In the genomic region with DNA sequence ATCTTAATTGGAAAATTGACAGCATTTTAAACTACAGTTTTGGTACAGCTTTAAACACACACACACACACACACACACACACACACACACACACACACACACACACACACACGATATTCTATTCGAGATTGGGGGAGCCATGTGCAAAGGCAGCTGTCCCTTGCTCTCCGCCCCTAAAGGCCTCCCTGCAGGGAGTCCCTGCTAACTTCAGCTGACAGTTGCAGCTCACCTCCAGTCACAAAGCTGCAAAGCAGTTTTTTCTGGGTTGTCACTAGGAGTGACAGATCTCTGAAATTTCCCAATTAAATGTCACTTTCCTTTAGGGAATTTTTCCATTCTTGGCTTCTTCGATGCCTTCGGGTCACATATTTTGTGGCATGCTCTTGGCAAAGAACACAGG, we compare ENCODE assay signal across 7 mouse cellular contexts. TPM values are rescaled to one million over a fixed set of nuclear protein-coding genes. Genes with fewer than 3 reads are reported as not detected.
A peak's percentile ranks its signal among the peaks of the same experiment; 100 is the strongest.
DNase-seq lines count a peak whose midpoint lies in the region; ATAC-seq and TF ChIP-seq lines count a peak whose summit lies in the region.

No protein-coding gene starts in this region.

- intact Hi-C loops in gastrocnemius, postnatal 14 days (cut with DNase I; ENCODE audit: low total_unique reads), result no loop called here

- H3K9me3 ChIP-seq in lung, embryonic 14.5 days (ENCODE audit: low read depth, low read length), result no peaks in the 10 kb centered on the region
- no peaks in the 10 kb centered on the region for H3K9me3 ChIP-seq in forebrain, embryonic 14.5 days (replicated peaks; ENCODE audit: control insufficient read depth, low read length)
- H3K9me3 ChIP-seq in limb, embryonic 13.5 days, result no peaks in the 10 kb centered on the region
- H3K9me3 ChIP-seq in stomach, embryonic 15.5 days, result no peaks in the 10 kb centered on the region

- no peaks in the 10 kb centered on the region for H3K27me3 ChIP-seq in lung, embryonic 14.5 days (ENCODE audit: insufficient read depth, low read length)
- no peaks in the 10 kb centered on the region for H3K27me3 ChIP-seq in forebrain, embryonic 14.5 days (replicated peaks; ENCODE audit: control insufficient read depth, insufficient read depth, low read length)
- no peaks in the 10 kb centered on the region for H3K27me3 ChIP-seq in limb, embryonic 13.5 days
- no peaks in the 10 kb centered on the region for H3K27me3 ChIP-seq in stomach, embryonic 15.5 days (replicated peaks)

- H3K9ac ChIP-seq in lung, embryonic 14.5 days, result no peak overlapping the region
- H3K9ac ChIP-seq in forebrain, embryonic 14.5 days (ENCODE audit: low read length), result peak overlapping the region; percentile 91
- H3K9ac ChIP-seq in limb, embryonic 13.5 days, result peak overlapping the region; percentile 89
- H3K9ac ChIP-seq in stomach, embryonic 15.5 days, result no peak overlapping the region

- H3K4me3 ChIP-seq in lung, embryonic 14.5 days (ENCODE audit: low read depth, low read length), result peak overlapping the region; percentile 51
- peak overlapping the region; percentile 65 for H3K4me3 ChIP-seq in forebrain, embryonic 14.5 days (ENCODE audit: low read depth, low read length)
- peak overlapping the region; percentile 70 for H3K4me3 ChIP-seq in limb, embryonic 13.5 days
- peak overlapping the region; percentile 54 for H3K4me3 ChIP-seq in stomach, embryonic 15.5 days (replicated peaks)

- H3K27ac ChIP-seq in lung, embryonic 14.5 days (ENCODE audit: low read depth), result no peak overlapping the region
- H3K27ac ChIP-seq in forebrain, embryonic 14.5 days (ENCODE audit: low read depth, low read length), result 0 out of 2 replicates have a peak overlapping the region, but pooled peaks have one; percentile 81
- peak overlapping the region; percentile 95; the same call in 1 of the 2 replicates for H3K27ac ChIP-seq in limb, embryonic 13.5 days
- peak overlapping the region; percentile 80 for H3K27ac ChIP-seq in stomach, embryonic 15.5 days

- WGBS in lung, embryonic 14.5 days, result 18% methylated on average over 5 of the region's 5 CpGs
- WGBS in forebrain, embryonic 14.5 days, result 8% methylated on average over 5 of the region's 5 CpGs
- 9% methylated on average over 5 of the region's 5 CpGs for WGBS in limb, embryonic 13.5 days
- WGBS in stomach, embryonic 15.5 days, result 20% methylated on average over 5 of the region's 5 CpGs

- H3K4me2 ChIP-seq in lung, embryonic 14.5 days, result peak overlapping the region; percentile 75
- peak overlapping the region; percentile 72 for H3K4me2 ChIP-seq in forebrain, embryonic 14.5 days (ENCODE audit: low read length)
- peak overlapping the region; percentile 76 for H3K4me2 ChIP-seq in limb, embryonic 13.5 days (replicated peaks)
- H3K4me2 ChIP-seq in stomach, embryonic 15.5 days, result peak overlapping the region; percentile 62

- no peak for TF ChIP-seq CTCF in lung, embryonic 14.5 days (IDR thresholded peaks at IDR 0.05; ENCODE audit: low read depth)

- peak; percentile 22 for DNase-seq in lung, embryonic 14.5 days
- DNase-seq in lung, adult 18-20 months, result no peak
- peak; percentile 56 for DNase-seq in forebrain, embryonic 14.5 days (ENCODE audit: low spot score)
- DNase-seq in thymus, adult 18-20 months, result no peak
- DNase-seq in gastrocnemius, postnatal 14 days, result no peak

- no peak for ATAC-seq in lung, embryonic 14.5 days (ENCODE audit: insufficient read depth)
- ATAC-seq in forebrain, embryonic 14.5 days, result peak; percentile 24; the same call in 1 of the 2 replicates
- ATAC-seq in limb, embryonic 13.5 days (ENCODE audit: low FRiP score, low read depth), result 0 out of 2 replicates have a peak, but pooled peaks have one; percentile 6
- no peak for ATAC-seq in stomach, embryonic 15.5 days (ENCODE audit: insufficient read depth, low FRiP score, low read depth)

- H3K36me3 ChIP-seq in lung, embryonic 14.5 days (ENCODE audit: insufficient read depth), result no peaks in the 10 kb centered on the region; the same call in 1 of the 2 replicates
- peaks cover 3% of the 10 kb centered on the region; the same call in 1 of the 2 replicates for H3K36me3 ChIP-seq in forebrain, embryonic 14.5 days (ENCODE audit: control insufficient read depth, insufficient read depth, low read length)
- peaks cover 11% of the 10 kb centered on the region for H3K36me3 ChIP-seq in limb, embryonic 13.5 days
- no peaks in the 10 kb centered on the region for H3K36me3 ChIP-seq in stomach, embryonic 15.5 days

- H3K4me1 ChIP-seq in lung, embryonic 14.5 days (ENCODE audit: insufficient read depth), result no peaks in the 10 kb centered on the region
- peaks cover 10% of the 10 kb centered on the region for H3K4me1 ChIP-seq in forebrain, embryonic 14.5 days (ENCODE audit: control insufficient read depth, insufficient read depth, low read length)
- peaks cover 30% of the 10 kb centered on the region for H3K4me1 ChIP-seq in limb, embryonic 13.5 days
- H3K4me1 ChIP-seq in stomach, embryonic 15.5 days, result no peaks in the 10 kb centered on the region; the same call in 1 of the 2 replicates

RNA-seq across cellular contexts. Expression of gene Ptn, which starts 0.4 kb away (rescaled TPM):
- 113 and 141 TPM in 2 replicates for polyA plus RNA-seq in lung, embryonic 14.5 days (2014; fragmentation: Nextera tagmentation; extraction: Ambion mirVana)
- 532 and 624 TPM in 2 replicates for polyA plus RNA-seq in forebrain, embryonic 14.5 days (2014; fragmentation: Nextera tagmentation; extraction: Ambion mirVana)
- 603 and 694 TPM in 2 replicates for polyA plus RNA-seq in limb, embryonic 13.5 days (2015; fragmentation: Nextera tagmentation; extraction: Ambion mirVana)
- polyA plus RNA-seq in stomach, embryonic 15.5 days (2015; fragmentation: Nextera tagmentation; extraction: Ambion mirVana), result 390 and 437 TPM in 2 replicates
- total RNA-seq in gastrocnemius, postnatal 14 days (2021), result 10 to 100 TPM; 14.4 to 22.2 TPM

Comparison
In these comparisons a context has a peak if more than half of its experiments do, and no peak if none do; other contexts are left out.
1. DNase-seq: peak in lung, embryonic 14.5 days (single experiment) and forebrain, embryonic 14.5 days (single experiment); none in lung, adult 18-20 months (0 of 2), thymus, adult 18-20 months (0 of 2) and gastrocnemius, postnatal 14 days (single experiment).
2. ATAC-seq: peak in forebrain, embryonic 14.5 days (single experiment) and limb, embryonic 13.5 days (single experiment); none in lung, embryonic 14.5 days (single experiment) and stomach, embryonic 15.5 days (single experiment).
3. H3K9ac ChIP-seq: peak in forebrain, embryonic 14.5 days (single experiment) and limb, embryonic 13.5 days (single experiment); none in lung, embryonic 14.5 days (single experiment) and stomach, embryonic 15.5 days (single experiment).
4. Peak in every context shown above with its lines, with median percentiles within 50 percentile points of each other: H3K4me2 ChIP-seq and H3K4me3 ChIP-seq.